Mouse (Mus musculus) heart, postnatal 4 days (tissue): Measurements from ENCODE around the gene Ciz1. TPM values are rescaled to one million over a fixed set of nuclear protein-coding genes. Genes with fewer than 3 reads are reported as not detected.

Source experiments
- DNase-seq: peaks from one replicate; pipeline ENCODE4 v3.0.0; 2021
- microRNA-seq, 2 experiments: library from miRNA; unstranded; fragments of <30 nt; microRNA quantifications; one replicate each; pipeline ENCODE4 v1.2.0; 2021 to 2022
- total RNA-seq, 2 experiments: library from RNA; stranded (reverse); gene quantifications; 2 replicates each; pipeline ENCODE4 v1.2.3; 2021

The Ciz1 gene
- total RNA-seq, 2 experiments from 2014 or later, result 34.5 to 48.3 TPM

- DNase-seq, result no peak
These were observed 66.5 kb downstream of the Ciz1 start for GRCm38 (mm10) chr2:32418430-32419151.

- DNase-seq, result peak; percentile 71
These were observed 67.2 kb downstream of the Ciz1 start for GRCm38 (mm10) chr2:32419359-32419758.

GRCm38 (mm10) chr2:32420066-32420608 is 68.0 kb downstream of the Ciz1 start:
- no peak for DNase-seq

- DNase-seq, result no peak
These were observed 68.5 kb downstream of the Ciz1 start for GRCm38 (mm10) chr2:32420647-32421046.

- DNase-seq, result no peak
These were observed 69.7 kb downstream of the Ciz1 start for GRCm38 (mm10) chr2:32421851-32422251.

- peak; percentile 74 for DNase-seq
These were observed 71.6 kb downstream of the Ciz1 start for GRCm38 (mm10) chr2:32423481-32424331.

- no peak for DNase-seq
These were observed 72.7 kb downstream of the Ciz1 start for GRCm38 (mm10) chr2:32424796-32425195.

GRCm38 (mm10) chr2:32425568-32425967 is 73.4 kb downstream of the Ciz1 start:
- DNase-seq, result no peak

- no peak for DNase-seq
These were observed 74.0 kb downstream of the Ciz1 start for GRCm38 (mm10) chr2:32426141-32426540.

GRCm38 (mm10) chr2:32427720-32428119 is 75.6 kb downstream of the Ciz1 start:
- no peak for DNase-seq

GRCm38 (mm10) chr2:32428262-32428722 is 76.2 kb downstream of the Ciz1 start:
- DNase-seq, result no peak

- DNase-seq, result no peak
These were observed 77.2 kb downstream of the Ciz1 start for GRCm38 (mm10) chr2:32429215-32429891.

Small RNA genes within 50 kb of the gene (microRNA-seq; reads per million reads assigned to microRNA genes)
- gene Gm23363 (0 to 1.4 reads per million in 2 experiments), gene Mir199b (53.2 to 93.3 reads per million in 2 experiments)

Other genes with a start within 250 kb of the Ciz1 start
- gene Prrc2b, start 201.2 kb upstream of the Ciz1 start, total RNA-seq, result 100 to 1,000 TPM; 138 to 145 TPM
- 10 to 100 TPM; 18.0 to 19.1 TPM for gene Pomt1, start 115.7 kb upstream of the Ciz1 start, total RNA-seq
- gene Uck1, start 92.2 kb upstream of the Ciz1 start, total RNA-seq, result 10 to 100 TPM; 25.3 to 29.7 TPM
- 10 to 100 TPM; 75.1 to 78.1 TPM for gene Golga2, start 64.9 kb upstream of the Ciz1 start, total RNA-seq
- 100 to 1,000 TPM; 181 to 193 TPM for gene Swi5, start 64.3 kb upstream of the Ciz1 start, total RNA-seq
- gene Dnm1, start 1.0 kb downstream of the Ciz1 start, total RNA-seq, result 1 to 10 TPM; 9.0 to 9.6 TPM
- 10 to 100 TPM; 43.7 to 47.6 TPM for gene 1110008P14Rik, start 29.6 kb downstream of the Ciz1 start, total RNA-seq
- gene Lcn2, start 35.9 kb downstream of the Ciz1 start, total RNA-seq, result 1 to 10 TPM; 3.1 to 3.4 TPM
- gene Ptges2, start 43.6 kb downstream of the Ciz1 start, total RNA-seq, result 10 to 100 TPM; 59.7 to 60.2 TPM
- gene Naif1, start 98.1 kb downstream of the Ciz1 start, total RNA-seq, result 1 to 10 TPM; 3.5 to 3.6 TPM
- 10 to 100 TPM; 16.4 to 22.2 TPM for gene Slc25a25, start 99.1 kb downstream of the Ciz1 start, total RNA-seq
- 10 to 100 TPM in 1 of 2 experiments, 1 to 10 TPM in 1; 9.9 to 11.0 TPM for gene Fam102a, start 183.0 kb downstream of the Ciz1 start, total RNA-seq
- 10 to 100 TPM; 32.5 to 34.4 TPM for gene Dpm2, start 218.5 kb downstream of the Ciz1 start, total RNA-seq
- gene Pip5kl1, start 222.5 kb downstream of the Ciz1 start, total RNA-seq, result under 1 TPM in 1 of 2 experiments, not detected in 1; 0.26 TPM
- not detected for gene 9430097D07Rik, start 223.4 kb downstream of the Ciz1 start, total RNA-seq
- 10 to 100 TPM; 31.6 to 38.6 TPM for gene St6galnac4, start 234.8 kb downstream of the Ciz1 start, total RNA-seq
- 10 to 100 TPM; 77.5 to 82.7 TPM for gene St6galnac6, start 247.4 kb downstream of the Ciz1 start, total RNA-seq